Mouse (Mus musculus): ENCODE data around the gene Fam84a. TPM values are rescaled to one million over a fixed set of nuclear protein-coding genes. Genes with fewer than 3 reads are reported as not detected.

The Fam84a gene
- total RNA-seq (2021): 10 to 100 TPM; 93.3 to 94.3 TPM

DNA sequence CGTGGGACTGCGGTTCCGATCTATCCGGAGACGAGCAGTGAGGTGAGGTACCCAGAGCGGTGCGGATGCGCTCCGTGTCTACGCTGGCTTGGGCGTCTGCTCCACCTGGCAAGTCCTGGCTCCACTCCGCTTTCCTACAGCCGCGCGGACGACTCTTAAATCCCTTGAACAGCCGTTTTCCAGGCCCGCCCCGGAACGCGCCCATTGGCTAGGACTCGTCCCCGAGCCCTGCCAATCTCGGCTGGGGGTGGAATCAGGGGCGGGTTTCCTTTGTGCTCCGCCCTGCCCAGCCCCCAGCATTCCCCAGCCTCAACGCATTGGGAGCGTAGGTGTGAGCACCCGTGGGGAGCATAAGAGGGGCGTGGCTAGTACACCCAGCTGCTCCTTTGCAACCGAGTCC, at the start of gene Fam84a:
Gene Fam84a (minus strand): TSS at position 134 of the 400 bp plus-strand sequence.
- peak; percentile 87 to 91 for DNase-seq (ENCODE audit: extremely low spot score in 1 of 2, low spot score in 1 of 2)

DNA sequence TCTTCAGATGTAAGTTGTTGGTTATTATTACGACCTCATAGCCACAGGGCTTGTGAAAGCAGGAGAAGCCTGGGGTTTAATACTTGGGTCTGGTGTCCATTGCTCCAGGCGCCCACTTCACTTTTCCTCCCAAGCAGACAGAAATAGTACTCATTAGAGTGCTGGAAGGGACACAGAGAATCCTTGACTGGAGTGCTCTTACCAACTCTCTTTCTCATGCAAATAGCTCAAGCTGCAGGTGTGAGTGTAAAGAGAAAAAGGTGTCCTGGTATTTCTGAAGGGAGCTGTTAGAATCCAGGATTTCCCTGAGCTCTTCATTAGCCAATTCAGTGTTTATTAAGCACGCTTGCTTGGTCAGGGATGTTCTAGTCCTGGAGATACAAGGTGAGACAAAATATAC, 43.6 kb upstream of the Fam84a start:
- no peak for DNase-seq (ENCODE audit: extremely low spot score in 1 of 2, low spot score in 1 of 2)

DNA sequence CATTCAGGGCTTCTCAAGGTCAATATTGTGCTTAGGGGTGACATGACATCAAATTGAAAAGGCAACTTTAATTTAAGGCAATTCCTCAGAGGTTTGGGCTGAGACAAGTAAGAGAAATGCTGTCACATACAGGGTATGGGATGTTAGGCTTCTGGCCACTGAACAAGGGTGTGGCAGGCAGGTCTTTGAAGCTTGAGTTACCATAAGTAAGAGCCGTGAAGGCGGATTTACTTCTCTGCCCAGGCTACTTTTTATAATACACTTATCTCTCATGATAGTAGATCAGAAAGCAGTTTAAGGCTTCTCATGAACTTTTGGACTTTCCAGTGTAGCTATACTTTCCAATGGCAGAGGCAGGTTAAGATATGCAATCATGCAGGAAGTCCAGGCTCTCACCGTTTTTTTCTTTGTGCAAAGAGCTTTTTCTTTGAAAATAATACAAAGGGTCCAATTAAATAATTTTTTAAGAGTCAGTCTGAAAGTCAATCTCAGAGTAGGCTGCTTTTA, 34.9 kb upstream of the Fam84a start:
- no peak for DNase-seq (ENCODE audit: extremely low spot score in 1 of 2, low spot score in 1 of 2)

DNA sequence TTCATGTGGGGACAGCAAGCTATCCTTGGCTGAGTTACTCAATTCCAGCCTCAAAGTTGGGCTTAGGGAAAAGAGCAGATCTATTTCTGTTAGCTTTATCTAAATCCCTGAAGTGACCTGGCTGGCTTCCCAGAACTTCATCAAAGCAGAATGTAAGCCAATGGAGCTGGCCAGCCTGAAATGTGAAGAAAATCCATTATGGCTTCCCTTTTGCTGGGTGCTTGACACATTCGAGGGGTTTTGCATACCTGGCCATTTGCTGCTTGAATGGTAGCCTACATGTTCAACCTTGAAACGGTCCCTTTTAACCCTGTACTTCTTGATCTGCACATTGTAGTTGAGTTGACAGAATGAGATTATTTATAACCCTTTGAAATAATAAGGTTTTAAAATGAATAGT, 13.9 kb upstream of the Fam84a start:
- DNase-seq (ENCODE audit: extremely low spot score in 1 of 2, low spot score in 1 of 2): no peak

DNA sequence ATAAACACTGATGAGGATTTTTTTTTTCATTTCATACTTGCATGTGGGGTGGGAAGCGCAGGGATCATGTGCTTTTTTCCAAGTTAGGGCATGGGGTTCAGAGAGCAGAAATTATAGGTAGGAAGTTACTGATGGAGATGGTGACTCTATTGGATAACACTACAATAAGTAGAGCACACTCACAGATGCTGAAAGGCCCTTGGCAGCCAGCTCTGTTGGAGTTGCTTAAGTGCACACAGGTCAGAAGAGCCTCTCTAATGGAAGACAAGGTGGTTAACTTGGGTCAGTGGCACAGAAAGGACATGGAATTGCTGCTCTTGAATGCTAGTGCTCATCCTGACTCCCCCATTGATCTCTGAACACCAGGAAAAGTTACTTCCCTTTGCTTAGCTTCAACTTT, 13.1 kb upstream of the Fam84a start:
- DNase-seq (ENCODE audit: extremely low spot score in 1 of 2, low spot score in 1 of 2): no peak

DNA sequence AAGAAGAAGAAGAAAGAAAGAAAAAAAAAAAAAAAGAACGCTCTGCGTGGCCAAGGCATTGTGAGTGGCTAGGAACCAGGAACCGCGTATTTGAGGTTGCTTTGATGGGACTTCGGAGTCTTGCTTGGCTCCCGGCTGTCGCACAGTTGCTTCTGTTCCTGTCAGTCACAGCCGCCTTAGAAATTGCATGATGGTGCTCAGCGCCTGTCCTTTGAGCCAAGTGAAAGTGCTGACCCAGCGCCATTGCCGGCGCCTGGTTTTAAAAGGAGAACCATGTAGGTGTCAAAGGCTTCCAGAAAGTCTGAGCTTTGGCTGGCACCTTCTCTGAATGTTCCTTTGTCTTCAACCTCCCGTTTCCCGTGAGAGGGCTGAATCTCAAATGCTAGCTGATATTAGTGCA, 572 bp upstream of the Fam84a start:
- peak; percentile 27 to 40 for DNase-seq (ENCODE audit: extremely low spot score in 1 of 2, low spot score in 1 of 2)

GRCm38 (mm10) chr12:14150936-14151631, 770 bp downstream of the Fam84a start:
- peak; percentile 32 to 55 for DNase-seq (ENCODE audit: extremely low spot score in 1 of 2, low spot score in 1 of 2)

DNA sequence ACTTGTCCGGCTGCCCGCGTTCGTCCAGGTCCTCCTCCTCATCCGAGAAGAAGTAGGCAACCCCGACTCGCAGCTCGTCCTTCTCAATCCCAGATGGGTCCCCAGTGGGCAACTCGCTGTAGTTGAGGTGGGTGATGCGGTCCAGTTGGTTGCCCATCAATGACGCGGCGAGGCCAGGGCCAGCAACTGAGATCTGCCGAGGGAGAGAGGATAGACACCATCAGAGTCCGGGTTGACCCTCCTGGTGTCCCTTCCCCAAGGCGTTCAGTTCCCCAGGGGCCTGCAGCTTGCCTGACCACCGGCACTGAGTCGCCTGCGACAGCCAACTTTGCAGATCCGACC, 1.3 kb downstream of the Fam84a start:
- peak; percentile 31 to 39 for DNase-seq (ENCODE audit: extremely low spot score in 1 of 2, low spot score in 1 of 2)

- DNase-seq (ENCODE audit: extremely low spot score in 1 of 2, low spot score in 1 of 2): peak; percentile 60 to 73
Observed at GRCm38 (mm10) chr12:14149843-14150567, 1.8 kb downstream of the Fam84a start.

DNA sequence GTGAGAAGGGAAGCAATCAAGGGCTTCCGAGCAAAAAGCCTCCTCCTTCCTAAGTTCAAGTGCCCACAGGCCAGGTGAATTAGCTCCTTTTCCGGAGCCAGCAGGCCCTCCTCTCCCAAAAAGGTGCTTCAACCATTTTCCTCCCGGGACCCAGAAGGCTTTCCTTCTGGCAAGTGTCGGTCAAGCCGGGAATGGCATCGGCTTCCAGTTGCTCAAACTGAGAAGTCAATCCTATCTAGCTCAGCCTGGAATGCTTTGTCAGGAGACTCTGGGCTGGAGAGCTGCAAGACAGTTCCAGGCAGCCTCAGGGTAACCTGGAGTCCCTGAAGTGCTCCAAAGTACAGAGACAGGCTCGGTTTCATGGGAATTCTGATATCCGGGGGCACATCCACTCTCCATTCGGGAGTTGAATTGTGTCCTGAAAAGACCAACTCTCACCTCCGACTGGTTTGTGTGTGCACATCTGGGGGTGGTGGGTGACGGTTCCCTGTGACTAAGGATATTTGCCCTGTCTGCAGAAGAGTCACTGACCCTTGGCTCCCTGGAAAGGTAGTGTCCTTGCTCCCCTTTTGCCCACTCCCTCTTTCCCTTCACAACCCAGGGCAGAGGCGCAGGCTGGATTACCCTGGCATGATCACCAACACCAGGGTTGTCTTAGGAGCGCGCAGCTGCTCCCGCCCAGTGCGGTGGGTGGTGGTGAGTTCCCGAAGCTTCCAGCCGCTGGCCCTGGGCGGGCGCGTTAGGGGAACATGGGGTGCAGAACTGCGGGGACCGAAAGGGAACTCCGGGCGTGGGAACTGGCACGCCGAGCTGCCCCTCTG, 2.6 kb downstream of the Fam84a start:
- DNase-seq (ENCODE audit: extremely low spot score in 1 of 2, low spot score in 1 of 2): peak; percentile 11 to 15

GRCm38 (mm10) chr12:14137046-14137445, 14.8 kb downstream of the Fam84a start:
- DNase-seq (ENCODE audit: extremely low spot score in 1 of 2, low spot score in 1 of 2): no peak

- DNase-seq (ENCODE audit: extremely low spot score in 1 of 2, low spot score in 1 of 2): peak; percentile 6 to 14
Observed at GRCm38 (mm10) chr12:14114730-14115129, 37.1 kb downstream of the Fam84a start.

DNA sequence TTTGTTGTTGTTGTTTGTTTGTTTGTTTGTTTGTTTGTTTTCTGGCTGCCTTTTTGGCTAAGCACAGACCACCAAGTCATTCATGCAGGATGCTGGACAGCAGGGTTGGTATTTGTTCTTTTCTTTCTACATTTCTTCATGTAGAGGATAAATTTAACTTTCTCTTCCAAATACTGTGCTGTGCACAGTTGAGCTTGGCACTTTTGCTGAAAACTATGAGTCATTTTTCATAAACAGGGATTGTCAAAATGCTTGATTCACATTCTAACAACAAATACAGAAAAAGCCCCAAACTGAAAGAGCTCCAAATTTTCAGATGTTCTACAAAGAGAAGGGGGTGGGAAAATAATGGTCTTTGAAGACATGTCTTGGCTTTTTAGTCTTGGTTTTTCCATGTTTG, 54.9 kb downstream of the Fam84a start:
- no peak for DNase-seq (ENCODE audit: extremely low spot score in 1 of 2, low spot score in 1 of 2)
